Mouse (Mus musculus) intestine, postnatal 0 days (tissue): Measurements from ENCODE around the gene Foxo4. TPM values are rescaled to one million over a fixed set of nuclear protein-coding genes. Genes with fewer than 3 reads are reported as not detected.

Experiments
- ATAC-seq: fragments of 200-750 bp; cut with Nextera tagmentation; 2 replicates; pipeline ENCODE4 v1.8.0; 2017; ENCODE audit warnings: mild to moderate bottlenecking, moderate TSS enrichment, moderate library complexity
- H3K27ac ChIP-seq: fragments of 300-500 bp; sonication (generic); 2 replicates; pipeline ENCODE4 v1.5.1; 2014; ENCODE audit warnings: mild to moderate bottlenecking, low read depth, low read length, moderate library complexity
- H3K27me3 ChIP-seq: fragments of 300-500 bp; sonication (generic); replicated peaks from 2 replicates; pipeline ENCODE4 v1.6.1; 2014; ENCODE audit warnings: low read length, mixed read lengths; ENCODE audit not compliant: control insufficient read depth, insufficient read depth
- H3K36me3 ChIP-seq: fragments of 300-500 bp; sonication (generic); 2 replicates; pipeline ENCODE4 v1.6.1; 2014; ENCODE audit warnings: mild to moderate bottlenecking, moderate library complexity; ENCODE audit not compliant: control insufficient read depth, insufficient read depth
- H3K4me1 ChIP-seq: fragments of 300-500 bp; sonication (generic); replicated peaks from 2 replicates; pipeline ENCODE4 v1.6.1; 2014; ENCODE audit warnings: antibody characterized with exemption, low read length, mixed read lengths; ENCODE audit not compliant: control insufficient read depth, insufficient read depth
- H3K4me2 ChIP-seq: fragments of 300-500 bp; sonication (generic); replicated peaks from 2 replicates; pipeline ENCODE4 v1.6.1; 2014; ENCODE audit warnings: low read depth, mild to moderate bottlenecking, moderate library complexity
- H3K4me3 ChIP-seq: fragments of 300-500 bp; sonication (generic); 2 replicates; pipeline ENCODE4 v1.5.1; 2014; ENCODE audit warnings: low read depth, low read length
- H3K9ac ChIP-seq: fragments of 300-500 bp; sonication (generic); 2 replicates; pipeline ENCODE4 v1.6.1; 2014; ENCODE audit warnings: mild to moderate bottlenecking, low read depth, low read length
- H3K9me3 ChIP-seq: fragments of 300-500 bp; sonication (generic); 2 replicates; pipeline ENCODE4 v1.6.1; 2016; ENCODE audit warnings: mixed run types; ENCODE audit not compliant: control insufficient read depth
- CTCF ChIP-seq: sonication (generic); IDR thresholded peaks from 2 replicates; pipeline ENCODE4 v1.5.1; 2016; ENCODE audit warnings: low read depth, mild to moderate bottlenecking, control low read depth, antibody characterized with exemption, moderate library complexity
- WGBS: fragments of 180-500 bp; shearing (Covaris S2); extraction: QIAGEN DNeasy Blood & Tissue Kit; methylation state at CpG from one replicate; pipeline ENCODE4 v1.1.7; 2014; 5-methylcytosine and 5-hydroxymethylcytosine counted together
- polyA plus RNA-seq: library from polyadenylated mRNA; unstranded; fragments of >200 nt; fragmentation: Nextera tagmentation; extraction: Ambion mirVana; gene quantifications from 2 replicates; pipeline ENCODE4 v1.2.1, GENCODE M21; 2015

Gene Foxo4
- 1.4 and 1.6 TPM in 2 replicates for polyA plus RNA-seq

DNA sequence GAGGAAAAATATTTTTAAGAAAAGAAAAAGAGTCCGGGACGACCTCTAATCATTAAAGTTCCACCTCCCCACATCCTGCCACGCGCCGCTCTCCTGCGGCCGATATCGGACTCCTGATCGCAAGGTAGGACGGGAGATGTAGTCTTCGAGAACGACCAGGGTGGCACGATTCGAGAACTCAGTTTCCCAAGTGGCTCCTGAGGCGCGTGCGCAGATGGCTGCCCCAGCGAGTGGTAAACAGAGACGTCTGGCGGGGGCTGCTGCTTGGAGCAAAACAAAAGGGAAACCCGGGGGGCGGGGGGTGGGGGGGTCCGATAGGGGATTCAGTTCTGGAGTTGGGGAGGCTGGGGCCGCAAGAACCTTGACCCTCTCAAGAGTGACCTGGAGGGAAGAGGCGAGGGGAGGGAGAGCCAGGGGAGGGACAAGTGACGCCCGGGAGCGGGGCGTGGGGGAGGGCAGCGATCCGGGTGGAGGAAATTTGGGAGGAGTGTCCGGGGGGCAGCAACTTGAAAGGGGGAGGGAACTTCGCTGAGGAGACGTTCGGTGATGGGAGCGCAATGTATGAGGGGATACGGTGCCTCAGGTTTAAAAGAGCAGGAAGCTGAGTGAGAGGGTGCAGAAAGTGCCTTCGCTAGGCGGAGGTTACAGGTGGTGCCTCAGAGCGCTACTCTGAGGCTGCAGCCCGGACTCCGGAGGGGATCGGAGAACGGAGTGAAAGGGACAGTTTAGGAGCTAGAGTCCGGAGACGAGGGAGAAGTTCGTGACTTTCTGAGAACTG lies at the start of gene Foxo4:
Gene Foxo4, plus strand, starts transcription at position 577 of the 778 bp plus-strand sequence.
- no peaks in the 10 kb centered on the region for H3K27me3 ChIP-seq
- peak within 1 kb of the TSS; percentile 57 for H3K4me3 ChIP-seq
- no peaks in the 10 kb centered on the region for H3K36me3 ChIP-seq
- H3K9ac ChIP-seq, result peak within 1 kb of the TSS; percentile 51
- no peak for TF ChIP-seq CTCF
- 24% methylated on average over 47 of the region's 47 CpGs for WGBS
- no peaks in the 10 kb centered on the region for H3K4me1 ChIP-seq
- no peaks in the 10 kb centered on the region for H3K9me3 ChIP-seq
- peak; percentile 89 for ATAC-seq
- peak within 1 kb of the TSS; percentile 75 for H3K4me2 ChIP-seq
- no peak within 1 kb of the TSS for H3K27ac ChIP-seq

DNA sequence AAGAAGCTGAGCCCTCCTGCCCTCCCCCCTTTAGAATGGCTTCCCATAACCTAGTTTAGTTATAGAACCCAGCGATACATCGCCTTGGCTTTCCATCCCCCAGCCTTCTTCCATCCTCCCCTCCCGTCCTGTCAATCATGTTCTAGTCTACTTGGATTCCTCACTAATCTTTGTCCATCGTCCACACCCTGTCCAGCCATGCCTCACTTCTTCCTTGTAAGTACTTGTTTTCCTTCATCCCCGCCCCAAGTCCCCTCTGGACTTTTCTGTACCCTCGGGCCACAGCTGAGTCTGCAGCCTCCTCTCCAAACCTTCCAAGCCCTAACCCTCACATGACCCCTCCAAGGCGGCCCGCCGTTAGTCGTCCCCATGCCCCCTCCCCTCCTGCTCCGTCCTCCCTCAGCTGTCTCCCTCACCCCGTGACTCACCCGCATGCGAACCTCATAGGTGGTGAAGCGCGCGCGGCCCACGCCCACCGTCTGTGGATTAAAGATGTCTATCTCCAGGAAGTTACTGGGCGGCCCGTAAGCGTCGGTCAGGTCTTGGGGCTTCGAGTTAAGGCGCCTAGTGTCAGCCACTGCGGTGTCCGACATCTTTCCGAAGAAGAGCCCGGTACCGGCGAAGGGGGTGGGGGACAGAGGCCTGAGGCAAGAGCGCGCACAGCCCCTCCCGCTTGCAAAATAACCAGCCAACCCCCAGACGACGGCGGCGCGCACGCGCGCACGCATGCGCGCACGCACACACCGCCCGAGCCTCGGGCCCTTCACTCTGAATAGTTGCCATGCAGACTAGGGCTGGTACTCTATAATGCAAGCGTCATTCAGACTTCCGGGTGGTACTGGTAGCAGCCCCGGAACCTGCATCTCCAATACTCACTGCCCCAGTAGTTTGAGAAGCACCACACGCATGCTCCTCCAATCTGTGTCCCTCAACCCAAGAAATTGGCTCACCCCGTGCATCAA lies 32.2 kb upstream of the Foxo4 start, which contains the start of gene Snx12:
Gene Snx12, minus strand, starts transcription at position 730 of the 962 bp plus-strand sequence.
- Histone ChIP-seq H3K4me1 (no peaks in the 10 kb centered on the region), H3K36me3 (no peaks in the 10 kb centered on the region), H3K27ac (peak within 1 kb of the TSS; percentile 74), H3K4me2 (peak within 1 kb of the TSS; percentile 59), H3K9ac (peak within 1 kb of the TSS; percentile 45; the same call in 1 of the 2 replicates), H3K9me3 (no peaks in the 10 kb centered on the region), H3K4me3 (peak within 1 kb of the TSS; percentile 54), H3K27me3 (no peaks in the 10 kb centered on the region)
- ATAC-seq, result peak; percentile 95
- TF ChIP-seq CTCF, result no peak
- WGBS, result 20% methylated on average over 55 of the region's 55 CpGs

DNA sequence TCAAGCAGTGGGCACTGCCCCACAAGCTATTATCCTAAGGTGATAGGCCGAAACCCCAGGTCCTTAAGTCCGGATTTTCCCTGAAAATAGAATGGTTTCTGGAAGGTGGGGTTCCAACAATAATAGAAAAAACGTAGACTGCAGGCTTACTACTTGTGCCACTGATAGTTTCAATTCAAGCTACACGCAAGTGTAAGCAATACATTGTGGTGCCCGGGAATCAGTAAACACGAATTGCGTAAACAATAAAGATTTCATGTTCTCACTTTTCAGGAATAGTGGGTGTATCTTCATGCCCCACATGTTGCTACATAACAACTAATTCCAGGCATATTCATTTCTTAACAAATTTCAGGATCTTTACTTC lies 31.5 kb upstream of the Foxo4 start:
- no peaks in the 10 kb centered on the region for H3K4me1 ChIP-seq
- no peak for ATAC-seq
- H3K27me3 ChIP-seq, result no peaks in the 10 kb centered on the region
- TF ChIP-seq CTCF, result no peak
- H3K4me2 ChIP-seq, result peak overlapping the region; percentile 59
- no peaks in the 10 kb centered on the region for H3K9me3 ChIP-seq
- 32% methylated on average over 7 of the region's 7 CpGs for WGBS
- H3K9ac ChIP-seq, result no peak overlapping the region
- no peak overlapping the region for H3K27ac ChIP-seq
- H3K36me3 ChIP-seq, result no peaks in the 10 kb centered on the region
- H3K4me3 ChIP-seq, result peak overlapping the region; percentile 54

DNA sequence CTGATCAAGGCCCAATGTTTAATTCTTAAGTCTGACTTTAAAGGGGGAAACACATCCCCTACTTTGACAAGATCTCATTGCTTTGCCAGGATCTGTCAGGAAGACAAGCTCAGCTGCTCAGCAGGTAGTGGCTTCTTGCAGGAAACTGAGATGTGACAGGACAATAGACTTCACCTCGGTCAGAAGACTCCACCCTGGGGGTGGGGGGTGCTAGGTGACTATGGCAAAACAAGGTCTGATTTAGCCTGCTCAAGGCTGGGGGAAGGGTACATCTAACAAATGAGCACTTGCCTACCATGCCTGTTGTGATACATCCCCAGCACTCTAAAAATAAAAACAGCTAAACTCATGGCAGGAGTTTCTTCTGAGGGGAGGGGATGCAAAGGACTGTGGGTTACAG lies 9.3 kb upstream of the Foxo4 start:
- no peak overlapping the region for H3K4me3 ChIP-seq
- ATAC-seq, result no peak
- H3K9me3 ChIP-seq, result no peaks in the 10 kb centered on the region
- 27% methylated on average over 1 of the region's 1 CpGs for WGBS
- TF ChIP-seq CTCF, result no peak
- no peak overlapping the region for H3K9ac ChIP-seq
- no peak overlapping the region for H3K27ac ChIP-seq
- H3K36me3 ChIP-seq, result no peaks in the 10 kb centered on the region
- no peak overlapping the region for H3K4me2 ChIP-seq
- no peaks in the 10 kb centered on the region for H3K27me3 ChIP-seq
- H3K4me1 ChIP-seq, result no peaks in the 10 kb centered on the region

DNA sequence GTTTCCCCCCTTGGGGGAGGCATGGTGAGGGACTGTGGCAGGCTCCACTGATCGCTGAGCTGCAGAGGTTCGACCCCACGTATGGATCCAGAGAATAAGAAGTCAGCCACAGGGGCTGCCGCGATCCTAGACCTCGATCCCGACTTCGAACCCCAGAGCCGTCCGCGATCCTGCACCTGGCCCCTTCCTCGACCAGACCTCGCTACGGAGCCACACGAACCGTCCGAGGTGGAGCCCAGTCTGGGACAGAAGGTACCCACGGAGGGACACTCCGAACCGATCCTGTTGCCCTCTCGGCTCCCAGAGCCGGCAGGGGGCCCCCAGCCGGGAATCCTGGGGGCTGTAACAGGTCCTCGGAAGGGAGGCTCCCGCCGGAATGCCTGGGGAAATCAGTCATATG lies 412 bp downstream of the Foxo4 start:
- peak overlapping the region; percentile 75 for H3K4me2 ChIP-seq
- peak overlapping the region; percentile 51 for H3K9ac ChIP-seq
- H3K4me3 ChIP-seq, result peak overlapping the region; percentile 57
- H3K9me3 ChIP-seq, result no peaks in the 10 kb centered on the region
- ATAC-seq, result peak; percentile 28; the same call in 1 of the 2 replicates
- WGBS, result 24% methylated on average over 26 of the region's 26 CpGs
- H3K4me1 ChIP-seq, result no peaks in the 10 kb centered on the region
- no peak for TF ChIP-seq CTCF
- no peaks in the 10 kb centered on the region for H3K36me3 ChIP-seq
- H3K27ac ChIP-seq, result no peak overlapping the region
- no peaks in the 10 kb centered on the region for H3K27me3 ChIP-seq

DNA sequence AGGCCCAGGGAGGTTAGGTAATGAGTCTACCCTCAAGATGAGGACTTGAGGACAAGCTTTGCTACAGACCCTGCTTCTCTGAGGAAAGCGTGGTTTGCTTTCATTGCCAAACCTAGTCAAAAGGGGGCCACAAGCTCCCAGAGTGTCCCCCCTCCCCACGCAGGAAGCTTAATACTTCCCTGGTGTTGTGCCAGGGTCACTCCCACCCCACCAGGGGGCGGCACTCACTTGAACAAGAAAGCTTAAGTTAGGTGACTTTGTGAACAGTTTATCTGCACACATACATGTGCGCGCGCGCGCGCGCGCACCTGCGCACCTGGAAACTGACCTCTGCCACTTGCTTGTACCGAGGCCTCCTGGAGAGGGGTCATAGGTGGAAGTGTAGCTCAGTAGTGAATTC lies 2.3 kb downstream of the Foxo4 start:
- 78% methylated on average over 13 of the region's 13 CpGs for WGBS
- Histone ChIP-seq H3K36me3 (no peaks in the 10 kb centered on the region), H3K27me3 (no peaks in the 10 kb centered on the region), H3K9me3 (no peaks in the 10 kb centered on the region), H3K4me1 (no peaks in the 10 kb centered on the region), H3K4me3 (no peak overlapping the region), H3K4me2 (no peak overlapping the region), H3K27ac (no peak overlapping the region), H3K9ac (no peak overlapping the region)
- peak; percentile 43; the same call in 1 of the 2 replicates for TF ChIP-seq CTCF
- ATAC-seq, result no peak
